Mouse (Mus musculus) megakaryocyte, embryonic 14.5 days (primary cell): ENCODE data around the gene Gphb5.

Experiments
- FLI1 ChIP-seq: IDR thresholded peaks from 2 replicates; pipeline ENCODE4 v1.6.1; 2012; ENCODE audit warnings: low read length, inconsistent platforms, mixed read lengths
- GATA1 ChIP-seq: IDR thresholded peaks from 3 replicates; pipeline ENCODE4 v1.6.1; 2012; ENCODE audit warnings: mixed read lengths, low read length, inconsistent platforms, borderline replicate concordance

DNA sequence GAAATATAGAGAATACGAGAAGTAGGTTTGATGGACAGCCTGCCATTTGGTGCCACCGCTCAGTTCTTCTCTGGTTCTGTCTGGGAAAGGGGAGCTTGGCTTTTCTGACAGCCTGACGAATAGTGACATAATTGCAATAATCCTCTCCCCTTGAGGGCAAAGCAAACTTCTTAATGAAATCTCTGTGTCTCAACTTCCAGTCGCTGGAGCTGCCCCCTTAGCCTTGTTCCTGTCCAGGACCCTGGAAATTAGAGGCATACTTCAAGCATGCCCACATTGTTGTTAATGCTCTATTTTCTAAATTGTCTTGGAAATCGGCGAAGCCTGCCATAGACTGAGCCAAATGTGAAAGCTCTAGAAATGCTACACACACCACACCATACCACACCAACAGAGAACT lies 12.1 kb upstream of the Gphb5 start:
- TF ChIP-seq GATA1 (no peak), FLI1 (no peak)
